Mouse (Mus musculus) layer of hippocampus, adult 6 months (tissue): ENCODE results near the gene Prom1. TPM values are rescaled to one million over a fixed set of nuclear protein-coding genes. Genes with fewer than 3 reads are reported as not detected.

Experiments
- long read RNA-seq, 2 experiments: library from polyadenylated mRNA; unstranded; transcript quantifications; one replicate each; pipeline ENCODE4 v2.0.0; 2019 to 2020
- polyA plus RNA-seq: library from polyadenylated mRNA; unstranded; fragments of <200 nt; fragmentation: Nextera tagmentation; gene quantifications from 2 replicates; pipeline ENCODE4 v1.2.3, GENCODE M21; 2021

Gene Prom1
- 5.1 and 7.1 TPM in 2 replicates for polyA plus RNA-seq
- long read RNA-seq, experiment 1, transcript Prom1-203 (27 exons, 3,664 nt), result major isoform, 5 of 8 reads
- long read RNA-seq, experiment 1, partial matches to known transcripts, result 1 of 8 reads
- long read RNA-seq, experiment 1, other reads (novel, unspliced or antisense), result 2 of 8 reads
- long read RNA-seq, experiment 2, transcript Prom1-203 (27 exons, 3,664 nt), result major isoform, 29 of 49 reads
- long read RNA-seq, experiment 2, partial matches to known transcripts, result 7 of 49 reads
- long read RNA-seq, experiment 2, other reads (novel, unspliced or antisense), result 12 of 49 reads

GRCm38 (mm10) chr5:44101231-44102110 lies at the start of gene Prom1:
Gene Prom1 (minus strand): TSS chr5:44102032.

GRCm38 (mm10) chr5:43981620-43982019 lies 120.2 kb downstream of the Prom1 start, which contains the start of gene Fgfbp1:
Gene Fgfbp1 (minus strand): TSS chr5:43981779.

Other genes with a start within 250 kb of the Prom1 start
- 12.3 and 14.6 TPM in 2 replicates for gene Cd38, start 233.5 kb downstream of the Prom1 start, polyA plus RNA-seq
- gene Gm7879, start 188.9 kb downstream of the Prom1 start, polyA plus RNA-seq, result 0.69 and 0.94 TPM in 2 replicates
- gene Fgfbp1, start 120.3 kb downstream of the Prom1 start, polyA plus RNA-seq, result 1.1 and 2.1 TPM in 2 replicates
- 3.6 and 4.4 TPM in 2 replicates for gene Tapt1, start 124.6 kb upstream of the Prom1 start, polyA plus RNA-seq